Mouse (Mus musculus) midbrain, embryonic 10.5 days (tissue): ENCODE results near the gene Stxbp5. TPM values are rescaled to one million over a fixed set of nuclear protein-coding genes. Genes with fewer than 3 reads are reported as not detected.

ENCODE experiments used
- DNase-seq: peaks from one replicate; pipeline ENCODE4 v3.0.0-alpha.2; 2017; ENCODE audit warnings: low spot score
- H3K27ac ChIP-seq: fragments of 300-500 bp; sonication (generic); replicated peaks from 2 replicates; pipeline ENCODE4 v1.5.1; 2016; ENCODE audit warnings: mild to moderate bottlenecking
- H3K27me3 ChIP-seq: fragments of 300-500 bp; sonication (generic); 2 replicates; pipeline ENCODE4 v1.6.1; 2016; ENCODE audit warnings: low read depth, mild to moderate bottlenecking; ENCODE audit not compliant: poor library complexity, severe bottlenecking
- H3K36me3 ChIP-seq: fragments of 300-500 bp; sonication (generic); 2 replicates; pipeline ENCODE4 v1.6.1; 2016; ENCODE audit warnings: mild to moderate bottlenecking, moderate library complexity
- H3K4me1 ChIP-seq: fragments of 300-500 bp; sonication (generic); 2 replicates; pipeline ENCODE4 v1.6.1; 2016
- H3K4me3 ChIP-seq: fragments of 300-500 bp; sonication (generic); 2 replicates; pipeline ENCODE4 v1.5.1; 2016; ENCODE audit warnings: mild to moderate bottlenecking, moderate library complexity
- H3K9me3 ChIP-seq: fragments of 300-500 bp; sonication (generic); replicated peaks from 2 replicates; pipeline ENCODE4 v1.6.1; 2016; ENCODE audit warnings: mild to moderate bottlenecking
- WGBS: fragments of 180-500 bp; shearing (Covaris S2); methylation state at CpG from one replicate; pipeline ENCODE4 v1.1.7; 2016; 5-methylcytosine and 5-hydroxymethylcytosine counted together
- polyA plus RNA-seq: library from polyadenylated mRNA; unstranded; fragments of >200 nt; fragmentation: Nextera tagmentation; extraction: Ambion mirVana; gene quantifications from 2 replicates; pipeline ENCODE4 v1.2.1, GENCODE M21; 2016

The Stxbp5 gene
- polyA plus RNA-seq, 1 experiment from 2014 or later = 3.1 TPM

- H3K36me3 ChIP-seq = peaks cover 6% of the 10 kb centered on the region; the same call in 1 of the 2 replicates
- H3K4me1 ChIP-seq = no peaks in the 10 kb centered on the region
- no peak overlapping the region for H3K4me3 ChIP-seq
- no peak overlapping the region for H3K27ac ChIP-seq
- H3K9me3 ChIP-seq = no peaks in the 10 kb centered on the region
- 71% methylated on average over 7 of the region's 7 CpGs for WGBS
- no peaks in the 10 kb centered on the region for H3K27me3 ChIP-seq
- DNase-seq = no peak
Observed at GRCm38 (mm10) chr10:9839408-9839807, 61.5 kb downstream of the Stxbp5 start.

- DNase-seq = no peak
- no peak overlapping the region for H3K27ac ChIP-seq
- 85% methylated on average over 4 of the region's 4 CpGs for WGBS
Observed at GRCm38 (mm10) chr10:9834986-9835385, 65.9 kb downstream of the Stxbp5 start.

GRCm38 (mm10) chr10:9832937-9833336 is 67.9 kb downstream of the Stxbp5 start:
- no peak for DNase-seq
- Histone ChIP-seq H3K4me1 (no peaks in the 10 kb centered on the region), H3K4me3 (no peak overlapping the region), H3K9me3 (no peaks in the 10 kb centered on the region), H3K27me3 (no peaks in the 10 kb centered on the region), H3K27ac (no peak overlapping the region), H3K36me3 (peaks cover 9% of the 10 kb centered on the region; the same call in 1 of the 2 replicates)
- 93% methylated on average over 4 of the region's 4 CpGs for WGBS

More at GRCm38 (mm10) chr10:9834986-9835385, 65.9 kb downstream of the Stxbp5 start:
- no peaks in the 10 kb centered on the region for H3K27me3 ChIP-seq
- H3K36me3 ChIP-seq = peaks cover 9% of the 10 kb centered on the region; the same call in 1 of the 2 replicates
- H3K4me3 ChIP-seq = no peak overlapping the region
- H3K4me1 ChIP-seq = no peaks in the 10 kb centered on the region
- no peaks in the 10 kb centered on the region for H3K9me3 ChIP-seq

- 89% methylated on average over 3 of the region's 3 CpGs for WGBS
- no peak for DNase-seq
- Histone ChIP-seq H3K27ac (no peak overlapping the region), H3K36me3 (peaks cover 6% of the 10 kb centered on the region; the same call in 1 of the 2 replicates), H3K9me3 (no peaks in the 10 kb centered on the region), H3K4me1 (no peaks in the 10 kb centered on the region), H3K27me3 (no peaks in the 10 kb centered on the region), H3K4me3 (no peak overlapping the region)
Observed at GRCm38 (mm10) chr10:9829744-9830143, 71.1 kb downstream of the Stxbp5 start.

- no peak for DNase-seq
- Histone ChIP-seq H3K27ac (no peak overlapping the region), H3K4me1 (peaks cover 5% of the 10 kb centered on the region), H3K4me3 (no peak overlapping the region), H3K9me3 (no peaks in the 10 kb centered on the region), H3K36me3 (no peaks in the 10 kb centered on the region), H3K27me3 (no peaks in the 10 kb centered on the region)
- WGBS = 66% methylated on average over 6 of the region's 6 CpGs
Observed at GRCm38 (mm10) chr10:9821299-9821698, 79.6 kb downstream of the Stxbp5 start.

GRCm38 (mm10) chr10:9818574-9818973 is 82.3 kb downstream of the Stxbp5 start:
- H3K27me3 ChIP-seq = no peaks in the 10 kb centered on the region
- no peak for DNase-seq
- no peaks in the 10 kb centered on the region for H3K9me3 ChIP-seq
- H3K36me3 ChIP-seq = no peaks in the 10 kb centered on the region
- no peak overlapping the region for H3K4me3 ChIP-seq
- no peak overlapping the region for H3K27ac ChIP-seq
- H3K4me1 ChIP-seq = no peaks in the 10 kb centered on the region
- WGBS = 92% methylated on average over 7 of the region's 7 CpGs

GRCm38 (mm10) chr10:9813926-9814325 is 87.0 kb downstream of the Stxbp5 start:
- Histone ChIP-seq H3K4me3 (no peak overlapping the region), H3K27ac (no peak overlapping the region), H3K36me3 (no peaks in the 10 kb centered on the region; the same call in 1 of the 2 replicates), H3K27me3 (no peaks in the 10 kb centered on the region), H3K9me3 (no peaks in the 10 kb centered on the region), H3K4me1 (no peaks in the 10 kb centered on the region)
- no peak for DNase-seq
- WGBS = 88% methylated on average over 4 of the region's 4 CpGs

DNA sequence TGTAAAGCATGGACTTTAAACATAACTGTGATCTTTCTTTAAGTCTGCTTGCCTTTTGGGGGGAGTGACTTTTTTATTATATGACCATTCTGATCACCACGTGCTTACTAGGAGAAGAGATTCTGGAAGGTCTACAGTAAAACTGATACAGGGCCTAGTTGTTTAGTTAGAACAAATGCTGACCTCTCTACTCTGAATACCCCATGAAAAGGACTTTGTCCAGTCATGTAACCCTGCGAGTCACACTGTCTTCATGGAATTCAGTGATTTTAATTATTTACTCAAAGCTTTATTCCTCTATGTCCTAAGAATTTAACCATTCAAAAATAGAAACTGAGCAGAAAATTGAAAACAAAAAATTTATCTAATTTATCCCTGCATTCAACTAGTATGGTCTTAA is 93.3 kb downstream of the Stxbp5 start:
- no peak overlapping the region for H3K4me3 ChIP-seq
- no peak overlapping the region for H3K27ac ChIP-seq
- 95% methylated on average over 2 of the region's 2 CpGs for WGBS

DNA sequence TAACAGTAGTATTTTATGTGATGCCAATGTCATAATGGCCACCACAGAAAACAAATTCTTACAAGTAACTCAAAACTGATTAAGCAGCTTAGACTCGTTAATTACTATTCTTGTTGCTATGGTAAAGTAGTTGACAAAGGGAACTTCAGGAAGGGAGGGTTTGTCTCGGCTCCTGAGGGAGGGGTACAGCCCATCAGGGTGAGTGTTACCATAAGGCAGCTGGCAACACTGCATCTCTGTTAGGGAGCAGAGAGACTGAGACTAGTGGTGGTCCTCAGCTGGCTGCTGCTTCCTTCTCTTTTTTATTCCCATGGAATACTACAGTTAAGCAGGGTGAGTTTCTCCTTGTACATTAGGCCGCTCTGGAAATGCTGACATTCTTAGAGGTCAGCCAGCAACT is 95.5 kb downstream of the Stxbp5 start:
- no peak for DNase-seq
- Histone ChIP-seq H3K9me3 (no peaks in the 10 kb centered on the region), H3K27me3 (no peaks in the 10 kb centered on the region), H3K4me1 (0 out of 2 replicates have a peak, but pooled peaks cover 4% of the 10 kb centered on the region), H3K4me3 (no peak overlapping the region), H3K27ac (no peak overlapping the region), H3K36me3 (peaks cover 3% of the 10 kb centered on the region)
- WGBS = 51% methylated on average over 3 of the region's 3 CpGs

More for the DNA sequence above, 93.3 kb downstream of the Stxbp5 start:
- no peak for DNase-seq
- H3K9me3 ChIP-seq = no peaks in the 10 kb centered on the region
- 0 out of 2 replicates have a peak, but pooled peaks cover 4% of the 10 kb centered on the region for H3K4me1 ChIP-seq
- no peaks in the 10 kb centered on the region for H3K27me3 ChIP-seq
- H3K36me3 ChIP-seq = peaks cover 3% of the 10 kb centered on the region

DNA sequence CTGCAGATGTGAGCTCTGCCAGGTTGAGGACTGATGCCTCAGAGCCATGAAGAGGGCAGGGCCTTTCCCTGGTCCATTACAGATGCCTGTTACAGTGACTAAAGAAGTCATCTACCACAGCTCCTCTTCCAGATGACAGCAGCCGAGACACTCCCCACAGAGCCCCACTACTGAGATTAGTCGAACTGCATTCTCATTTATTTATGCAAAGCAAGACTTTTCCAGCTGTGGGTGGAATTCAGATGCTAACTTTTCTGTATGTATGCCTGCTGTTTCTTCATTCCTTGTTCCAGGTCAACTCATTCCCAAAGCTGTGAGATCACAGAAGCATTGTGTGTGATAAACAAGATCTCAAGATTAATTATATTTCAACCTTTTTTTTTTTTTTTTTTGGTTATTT is 97.8 kb downstream of the Stxbp5 start:
- Histone ChIP-seq H3K4me3 (no peak overlapping the region), H3K36me3 (peaks cover 9% of the 10 kb centered on the region), H3K9me3 (no peaks in the 10 kb centered on the region), H3K27ac (no peak overlapping the region), H3K4me1 (0 out of 2 replicates have a peak, but pooled peaks cover 4% of the 10 kb centered on the region), H3K27me3 (no peaks in the 10 kb centered on the region)
- no peak for DNase-seq
- 43% methylated on average over 2 of the region's 2 CpGs for WGBS

- 62% methylated on average over 1 of the region's 1 CpGs for WGBS
- H3K36me3 ChIP-seq = peaks cover 24% of the 10 kb centered on the region
- no peaks in the 10 kb centered on the region for H3K9me3 ChIP-seq
- no peak for DNase-seq
- 0 out of 2 replicates have a peak, but pooled peaks cover 4% of the 10 kb centered on the region for H3K4me1 ChIP-seq
- no peak overlapping the region for H3K4me3 ChIP-seq
- H3K27me3 ChIP-seq = no peaks in the 10 kb centered on the region
- H3K27ac ChIP-seq = no peak overlapping the region
Observed at GRCm38 (mm10) chr10:9801571-9801970, 99.3 kb downstream of the Stxbp5 start.

GRCm38 (mm10) chr10:9799085-9799484 is 101.8 kb downstream of the Stxbp5 start:
- Histone ChIP-seq H3K4me3 (no peak overlapping the region), H3K27me3 (no peaks in the 10 kb centered on the region), H3K36me3 (peaks cover 28% of the 10 kb centered on the region), H3K9me3 (no peaks in the 10 kb centered on the region), H3K4me1 (no peaks in the 10 kb centered on the region), H3K27ac (no peak overlapping the region)
- DNase-seq = no peak
- WGBS = 86% methylated on average over 1 of the region's 1 CpGs

GRCm38 (mm10) chr10:9796429-9796828 is 104.5 kb downstream of the Stxbp5 start:
- H3K36me3 ChIP-seq = peaks cover 32% of the 10 kb centered on the region
- no peaks in the 10 kb centered on the region for H3K4me1 ChIP-seq
- 91% methylated on average over 1 of the region's 1 CpGs for WGBS
- no peak overlapping the region for H3K4me3 ChIP-seq
- H3K9me3 ChIP-seq = no peaks in the 10 kb centered on the region
- no peak for DNase-seq
- H3K27me3 ChIP-seq = no peaks in the 10 kb centered on the region
- no peak overlapping the region for H3K27ac ChIP-seq

DNA sequence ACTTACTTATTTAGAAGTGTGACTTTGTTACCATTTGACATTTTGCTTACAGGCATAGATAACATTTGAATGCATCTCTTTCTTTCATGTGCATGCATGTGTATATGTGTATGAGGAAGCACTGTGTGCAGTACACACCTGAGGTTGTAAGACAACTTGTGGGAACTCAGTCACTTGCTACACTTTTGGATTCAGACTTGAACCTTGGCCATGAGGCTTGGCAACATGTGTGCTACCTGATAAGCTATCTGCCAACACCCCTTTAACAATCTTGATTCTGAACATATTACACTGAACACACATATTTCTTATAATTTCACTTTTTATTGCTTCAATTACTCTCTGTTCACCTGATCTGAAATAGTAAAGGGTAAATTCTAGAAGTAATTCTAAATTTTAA is 106.5 kb downstream of the Stxbp5 start:
- no peak overlapping the region for H3K27ac ChIP-seq
- no peak for DNase-seq
- no peak overlapping the region for H3K4me3 ChIP-seq
- H3K36me3 ChIP-seq = peaks cover 36% of the 10 kb centered on the region
- H3K27me3 ChIP-seq = no peaks in the 10 kb centered on the region
- no peaks in the 10 kb centered on the region for H3K4me1 ChIP-seq
- no peaks in the 10 kb centered on the region for H3K9me3 ChIP-seq
